Mouse (Mus musculus) MEL (cell line): ENCODE measurements at regions not wholly inside any gene's neighbourhood (a gene's known extent, or its start where the extent isn't known, plus 50 kb on each side); places are given as distances from the start of the nearest gene placed in this dataset.

ENCODE experiments used
- DNase-seq: peaks from one replicate; pipeline ENCODE4 v3.0.0; 2011; ENCODE audit warnings: low read depth, low spot score
- H3K27ac ChIP-seq: 2 replicates; pipeline ENCODE4 v1.5.1; 2012; ENCODE audit warnings: low read depth, mild to moderate bottlenecking, control low read depth, low read length, moderate library complexity; ENCODE audit not compliant: control insufficient read depth
- H3K27me3 ChIP-seq, 2 experiments: fragments of 150-350 bp in 1 of 2; sonication (generic) in 1 of 2; 2 replicates each; pipeline ENCODE4 v1.6.1; 2012; ENCODE audit warnings: low read length in 2 of 2, mild to moderate bottlenecking in 2 of 2, improper control_type of control experiment in 1 of 2, moderate library complexity in 1 of 2; ENCODE audit not compliant: insufficient read depth in 2 of 2, control insufficient read depth in 1 of 2
- H3K36me3 ChIP-seq, 2 experiments: 2 replicates each; pipeline ENCODE4 v1.6.1; 2012 to 2014; ENCODE audit warnings: low read length in 2 of 2, improper control_type of control experiment in 1 of 2, inconsistent platforms in 1 of 2, mild to moderate bottlenecking in 1 of 2; ENCODE audit not compliant: insufficient read depth in 2 of 2, control insufficient read depth in 1 of 2
- H3K4me1 ChIP-seq, 2 experiments: fragments of 150-350 bp in 1 of 2; sonication (generic) in 1 of 2; 2 replicates each; pipeline ENCODE4 v1.6.1; 2012; ENCODE audit warnings: low read length in 2 of 2, improper control_type of control experiment in 1 of 2, mild to moderate bottlenecking in 1 of 2; ENCODE audit not compliant: insufficient read depth in 2 of 2, control insufficient read depth in 1 of 2
- H3K4me3 ChIP-seq, 2 experiments: fragments of 150-350 bp in 1 of 2; sonication (generic) in 1 of 2; 2 replicates each; pipeline ENCODE4 v1.5.1; 2012; ENCODE audit warnings: low read depth in 2 of 2, low read length in 2 of 2, mild to moderate bottlenecking in 2 of 2, moderate library complexity in 2 of 2, control low read depth in 1 of 2, improper control_type of control experiment in 1 of 2; ENCODE audit not compliant: control insufficient read depth in 1 of 2, insufficient read depth in 1 of 2
- H3K79me2 ChIP-seq: 2 replicates; pipeline ENCODE4 v1.6.1; 2012; ENCODE audit warnings: mild to moderate bottlenecking, low read length, moderate library complexity; ENCODE audit not compliant: control insufficient read depth, poor library complexity, insufficient read depth
- H3K9ac ChIP-seq: 2 replicates; pipeline ENCODE4 v1.6.1; 2012; ENCODE audit warnings: low read depth, mild to moderate bottlenecking, control low read depth, low read length, moderate library complexity; ENCODE audit not compliant: control insufficient read depth, poor library complexity, severe bottlenecking
- H3K9me3 ChIP-seq: fragments of 150-350 bp; sonication (generic); replicated peaks from 2 replicates; pipeline ENCODE4 v1.6.1; 2012; ENCODE audit warnings: mild to moderate bottlenecking, low read length, improper control_type of control experiment, moderate library complexity; ENCODE audit not compliant: insufficient read depth
- BHLHE40 ChIP-seq: IDR thresholded peaks from 2 replicates; pipeline ENCODE4 v1.6.1; 2012; ENCODE audit warnings: low read depth, mild to moderate bottlenecking, inconsistent platforms, low read length, improper control_type of control experiment, borderline replicate concordance
- CTCF ChIP-seq, 3 experiments: IDR thresholded peaks in 2 of 3; conservative IDR thresholded peaks in 1 of 3; 2 replicates each; pipeline ENCODE4 v1.5.1; 2011 to 2012; ENCODE audit warnings: low read length in 3 of 3, low read depth in 2 of 3, mild to moderate bottlenecking in 2 of 3, improper control_type of control experiment in 1 of 3, inconsistent platforms in 1 of 3, mixed read lengths in 1 of 3, moderate library complexity in 1 of 3; ENCODE audit not compliant: control insufficient read depth in 1 of 3, insufficient read depth in 1 of 3, poor library complexity in 1 of 3, severe bottlenecking in 1 of 3
- ELF1 ChIP-seq: IDR thresholded peaks from 2 replicates; pipeline ENCODE4 v1.6.1; 2014; ENCODE audit warnings: low read depth, mild to moderate bottlenecking, inconsistent platforms, low read length, improper control_type of control experiment, moderate library complexity
- GABPA ChIP-seq: IDR thresholded peaks from 2 replicates; pipeline ENCODE4 v1.6.1; 2012; ENCODE audit warnings: low read depth, mild to moderate bottlenecking, inconsistent platforms, low read length, improper control_type of control experiment, moderate library complexity
- KAT2A ChIP-seq: conservative IDR thresholded peaks from 2 replicates; pipeline ENCODE4 v1.6.1; 2012; ENCODE audit warnings: low read depth, low read length, improper control_type of control experiment, inconsistent platforms
- MAFK ChIP-seq: IDR thresholded peaks from 2 replicates; pipeline ENCODE4 v1.6.1; 2011; ENCODE audit warnings: low read depth, mild to moderate bottlenecking, low read length, improper control_type of control experiment, borderline replicate concordance
- MXI1 ChIP-seq: IDR thresholded peaks from 2 replicates; pipeline ENCODE4 v1.6.1; 2011; ENCODE audit warnings: mild to moderate bottlenecking, low read depth, low read length, improper control_type of control experiment
- MYB ChIP-seq: IDR thresholded peaks from 2 replicates; pipeline ENCODE4 v1.6.1; 2011; ENCODE audit warnings: mild to moderate bottlenecking, low read depth, low read length, improper control_type of control experiment
- MYC ChIP-seq: IDR thresholded peaks from 2 replicates; pipeline ENCODE4 v1.6.1; 2011; ENCODE audit warnings: low read depth, mild to moderate bottlenecking, low read length, improper control_type of control experiment, moderate library complexity
- POLR2A ChIP-seq, 2 experiments: IDR thresholded peaks; 2 replicates each; pipeline ENCODE4 v1.6.1; 2011 to 2012; ENCODE audit warnings: low read length in 2 of 2, mild to moderate bottlenecking in 2 of 2, control low read depth in 1 of 2, improper control_type of control experiment in 1 of 2, low read depth in 1 of 2, moderate library complexity in 1 of 2; ENCODE audit not compliant: control insufficient read depth in 1 of 2, insufficient read depth in 1 of 2, poor library complexity in 1 of 2
- POLR2AphosphoS2 ChIP-seq: IDR thresholded peaks from 2 replicates; pipeline ENCODE4 v1.6.1; 2011; ENCODE audit warnings: low read length, improper control_type of control experiment
- POLR2AphosphoS5 ChIP-seq: IDR thresholded peaks from 2 replicates; pipeline ENCODE4 v1.6.1; 2012; ENCODE audit warnings: low read depth, borderline replicate concordance, mild to moderate bottlenecking, inconsistent platforms, low read length, moderate library complexity, mixed read lengths
- SIN3A ChIP-seq: IDR thresholded peaks from 2 replicates; pipeline ENCODE4 v1.6.1; 2012; ENCODE audit warnings: low read length, improper control_type of control experiment, inconsistent platforms
- UBTF ChIP-seq: IDR thresholded peaks from 2 replicates; pipeline ENCODE4 v1.6.1; 2012; ENCODE audit warnings: low read depth, mild to moderate bottlenecking, inconsistent platforms, low read length, improper control_type of control experiment, moderate library complexity, borderline replicate concordance; ENCODE audit not compliant: insufficient read depth
- USF1 ChIP-seq: IDR thresholded peaks from 2 replicates; pipeline ENCODE4 v1.6.1; 2014; ENCODE audit warnings: low read depth, mild to moderate bottlenecking, inconsistent platforms, low read length, improper control_type of control experiment, moderate library complexity
- ZC3H11A ChIP-seq: IDR thresholded peaks from 2 replicates; pipeline ENCODE4 v1.6.1; 2012; ENCODE audit warnings: low read depth, mild to moderate bottlenecking, inconsistent platforms, low read length, improper control_type of control experiment
- ZKSCAN1 ChIP-seq: IDR thresholded peaks from 2 replicates; pipeline ENCODE4 v1.6.1; 2012; ENCODE audit warnings: low read depth, mild to moderate bottlenecking, inconsistent platforms, low read length, improper control_type of control experiment, moderate library complexity
- ZNF384 ChIP-seq: IDR thresholded peaks from 2 replicates; pipeline ENCODE4 v1.6.1; 2012; ENCODE audit warnings: low read depth, mild to moderate bottlenecking, inconsistent platforms, low read length, improper control_type of control experiment

DNA sequence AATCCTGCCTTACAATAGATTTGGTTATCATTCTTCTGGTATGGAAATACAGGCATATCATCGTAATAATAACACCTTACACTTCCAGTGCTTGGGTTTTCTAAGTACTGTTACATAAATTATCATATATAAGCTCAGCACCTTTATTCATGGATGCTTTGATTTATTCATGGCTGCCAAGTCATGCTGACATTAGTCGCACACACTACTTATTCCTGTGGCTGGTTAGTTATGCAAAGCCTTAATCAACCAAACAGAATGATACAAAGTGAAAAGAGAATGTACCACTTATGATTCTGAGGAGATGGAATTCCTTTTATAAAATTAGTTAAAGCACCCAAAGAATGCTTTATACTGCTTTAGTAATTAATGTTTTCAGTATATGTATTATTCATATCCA lies 570.4 kb upstream of the Zfp960 start (continued):
- no peak for TF ChIP-seq UBTF

DNA sequence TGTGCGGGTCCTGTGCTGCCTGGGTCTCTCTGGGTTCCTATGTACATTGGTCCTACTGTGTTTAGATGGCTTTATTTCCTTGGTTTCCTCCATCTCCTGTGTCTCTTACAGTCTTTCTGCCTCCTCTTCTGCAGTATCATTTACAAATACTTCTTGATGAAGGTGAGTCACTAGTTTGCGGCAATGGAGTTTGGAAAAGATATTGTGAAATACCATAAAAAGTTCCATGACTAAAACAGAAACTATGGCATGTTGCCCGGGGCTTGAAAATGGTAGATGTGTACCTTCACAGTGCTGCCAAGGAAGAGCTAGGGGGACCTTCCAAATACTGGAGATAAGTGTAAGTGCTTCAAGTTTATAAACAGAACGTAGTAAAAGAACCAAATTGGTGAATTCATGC lies 571.4 kb upstream of the Zfp960 start:
- H3K4me3 ChIP-seq = no peak overlapping the region
- H3K27ac ChIP-seq = no peak overlapping the region
- no peaks in the 10 kb centered on the region for H3K9me3 ChIP-seq
- DNase-seq = no peak
- no peaks in the 10 kb centered on the region for H3K27me3 ChIP-seq
- TF ChIP-seq MYC = no peak
- TF ChIP-seq ELF1 = no peak
- no peak for TF ChIP-seq POLR2AphosphoS2
- no peaks in the 10 kb centered on the region for H3K36me3 ChIP-seq
- H3K9ac ChIP-seq = no peak overlapping the region
- H3K79me2 ChIP-seq = no peaks in the 10 kb centered on the region
- no peaks in the 10 kb centered on the region for H3K4me1 ChIP-seq

DNA sequence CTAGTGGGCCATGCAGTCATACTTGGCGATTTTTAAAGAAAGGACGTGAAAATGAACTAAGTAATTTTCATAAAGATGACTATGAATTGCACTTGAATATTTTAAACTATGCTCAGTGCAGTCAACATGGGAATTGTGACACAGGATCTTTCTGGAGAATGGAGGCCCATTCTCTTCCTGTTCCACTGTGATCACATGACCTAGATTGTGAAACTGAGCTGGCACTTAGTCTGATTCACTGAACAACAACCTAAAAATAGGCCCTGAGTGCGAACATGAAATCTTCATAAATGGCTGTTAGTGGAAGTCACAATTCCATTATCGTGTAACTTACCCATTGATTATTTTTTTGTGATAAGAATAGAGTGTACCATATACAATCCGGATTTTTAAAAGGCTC lies 577.6 kb upstream of the Zfp960 start:
- Histone ChIP-seq H3K9me3 (no peaks in the 10 kb centered on the region), H3K79me2 (no peaks in the 10 kb centered on the region), H3K4me1 (peaks cover 0 to 10% of the 10 kb centered on the region in 2 experiments; a peak in 2 of 4 replicates), H3K36me3 (peaks cover 0 to 20% of the 10 kb centered on the region in 2 experiments; a peak in 2 of 4 replicates), H3K9ac (no peak overlapping the region), H3K27me3 (no peaks in the 10 kb centered on the region), H3K27ac (no peak overlapping the region), H3K4me3 (no peak overlapping the region)
- TF ChIP-seq MXI1 (no peak), MAFK (no peak), UBTF (no peak), SIN3A (no peak), BHLHE40 (no peak), POLR2AphosphoS5 (no peak), POLR2AphosphoS2 (no peak), KAT2A (no peak), GABPA (no peak), ELF1 (no peak), ZKSCAN1 (no peak), ZC3H11A (no peak), ZNF384 (no peak), CTCF (IDR thresholded peaks at IDR 0.05 in 2 of 3, conservative IDR thresholded peaks at IDR 0.05 in 1 of 3; ENCODE audit: control insufficient read depth in 1 of 3, insufficient read depth in 1 of 3, low read depth in 2 of 3, low read length in 3 of 3, poor library complexity in 1 of 3, severe bottlenecking in 1 of 3) (no peak), POLR2A (IDR thresholded peaks at IDR 0.05; ENCODE audit: control insufficient read depth in 1 of 2, insufficient read depth in 1 of 2, low read depth in 1 of 2, low read length in 2 of 2, poor library complexity in 1 of 2) (no peak), USF1 (no peak), MYB (no peak)
- DNase-seq = no peak
